8 mouse cellular contexts compared by ENCODE assay signal in the genomic region with DNA sequence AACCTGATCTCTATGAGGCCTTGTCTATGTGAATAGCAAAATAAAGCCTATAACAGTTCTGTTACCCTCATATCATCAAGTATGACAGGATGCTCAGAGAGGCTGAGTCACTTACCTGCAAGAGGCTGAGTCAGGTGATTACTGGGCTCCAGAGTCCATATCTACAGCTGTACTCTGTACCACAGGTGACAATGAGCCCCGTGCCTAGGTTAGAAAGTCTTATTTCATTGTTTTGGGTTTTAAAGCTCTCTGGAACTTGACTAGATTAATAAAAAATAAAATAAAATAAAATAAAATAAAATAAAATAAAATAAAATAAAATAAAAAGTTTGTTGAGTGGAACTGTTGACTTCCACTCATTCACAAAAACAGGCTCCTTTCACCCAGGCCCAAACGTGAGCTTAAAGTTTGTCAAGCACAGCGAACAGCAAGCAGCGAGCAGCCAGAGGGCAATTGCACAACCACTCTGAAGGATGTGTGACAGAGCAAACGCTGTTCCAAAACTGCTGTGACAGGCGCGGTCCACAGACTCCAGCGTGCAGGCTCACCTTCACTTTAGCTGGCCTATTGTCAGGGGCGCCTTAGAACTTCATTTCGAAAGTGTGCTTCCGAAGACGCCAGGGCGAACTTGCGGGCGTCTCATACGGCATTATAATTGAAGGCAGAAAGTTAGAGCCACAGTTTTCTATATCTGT. TPM values are rescaled to one million over a fixed set of nuclear protein-coding genes. Genes with fewer than 3 reads are reported as not detected.
DNase-seq lines count a peak whose midpoint lies in the region; ATAC-seq and TF ChIP-seq lines count a peak whose summit lies in the region.
"Had no signal": no experiment of that assay in that cellular context is flagged by ENCODE, and none has a peak within 500 bp of the region (broad histone marks: within the 10 kb centered on the region; RNA-seq: fewer than 3 reads in every experiment).

No protein-coding gene starts in this region.

- H3K9ac ChIP-seq in limb, embryonic 11.5 days (ENCODE audit: low read length), result no peak overlapping the region
- no peak overlapping the region for H3K9ac ChIP-seq in midbrain, postnatal 0 days (replicated peaks; ENCODE audit: low read length, poor library complexity, severe bottlenecking)

- H3K9me3 ChIP-seq in limb, embryonic 11.5 days (ENCODE audit: control insufficient read depth, low read length), result no peaks in the 10 kb centered on the region
- H3K9me3 ChIP-seq in midbrain, postnatal 0 days (ENCODE audit: low read length), result no peaks in the 10 kb centered on the region

- WGBS in limb, embryonic 11.5 days, result 50% methylated on average over 16 of the region's 16 CpGs
- 74% methylated on average over 16 of the region's 16 CpGs for WGBS in midbrain, postnatal 0 days

- no peaks in the 10 kb centered on the region for H3K36me3 ChIP-seq in limb, embryonic 11.5 days (ENCODE audit: control insufficient read depth, insufficient read depth, low read length)
- H3K36me3 ChIP-seq in midbrain, postnatal 0 days (ENCODE audit: insufficient read depth, low read length), result no peaks in the 10 kb centered on the region

- peak; percentile 28 for DNase-seq in 416B (ENCODE audit: low read depth)
- DNase-seq in adrenal gland, postnatal 25 days, result peak; percentile 45
- peak; percentile 28 for DNase-seq in limb, embryonic 11.5 days (ENCODE audit: low spot score)
- peak; percentile 35 for DNase-seq in lung, postnatal 25 days (ENCODE audit: low spot score)
- DNase-seq in Muller cell, postnatal 12 days (ENCODE audit: inconsistent ontology term), result no peak
- no peak for DNase-seq in T-cell, adult 2 months (ENCODE audit: low spot score)
- DNase-seq in midbrain, postnatal 0 days (ENCODE audit: low spot score), result no peak

- no peaks in the 10 kb centered on the region for H3K27me3 ChIP-seq in limb, embryonic 11.5 days (ENCODE audit: control insufficient read depth, insufficient read depth, low read length)
- 0 out of 2 replicates have a peak, but pooled peaks cover 6% of the 10 kb centered on the region for H3K27me3 ChIP-seq in midbrain, postnatal 0 days (ENCODE audit: insufficient read depth, low read length)

- peak overlapping the region; percentile 64; the same call in 1 of the 2 replicates for H3K27ac ChIP-seq in limb, embryonic 11.5 days (replicated peaks; ENCODE audit: low read depth, low read length)
- no peak overlapping the region for H3K27ac ChIP-seq in midbrain, postnatal 0 days (ENCODE audit: low read depth, low read length)

- ATAC-seq in limb, embryonic 11.5 days (ENCODE audit: insufficient number of reproducible peaks, low FRiP score, low TSS enrichment, low read depth), result no peak
- no peak for ATAC-seq in midbrain, postnatal 0 days (ENCODE audit: low FRiP score)

- no peak for TF ChIP-seq CTCF in midbrain, postnatal 0 days (IDR thresholded peaks at IDR 0.05)

- H3K4me1 ChIP-seq in limb, embryonic 11.5 days (ENCODE audit: control insufficient read depth, insufficient read depth, low read length), result peaks cover 17% of the 10 kb centered on the region
- no peaks in the 10 kb centered on the region for H3K4me1 ChIP-seq in midbrain, postnatal 0 days (ENCODE audit: insufficient read depth, low read length)

- H3K4me3 ChIP-seq in limb, embryonic 11.5 days (ENCODE audit: low read depth, low read length), result no peak overlapping the region
- H3K4me3 ChIP-seq in midbrain, postnatal 0 days (ENCODE audit: low read depth, low read length), result no peak overlapping the region
- H3K4me3 ChIP-seq: myocyte had no signal

- H3K4me2 ChIP-seq in limb, embryonic 11.5 days (ENCODE audit: low read depth, severe bottlenecking), result peak overlapping the region; percentile 20; the same call in 1 of the 2 replicates
- no peak overlapping the region for H3K4me2 ChIP-seq in midbrain, postnatal 0 days (ENCODE audit: low read depth, low read length, poor library complexity, severe bottlenecking)

RNA-seq across cellular contexts. Expression of a gene that starts 6.5 kb away (rescaled TPM):
- total RNA-seq in adrenal gland, postnatal 25 days (2021), result 192 and 326 TPM in 2 replicates
- 11.2 and 12.4 TPM in 2 replicates for polyA plus RNA-seq in limb, embryonic 11.5 days (2014; fragmentation: Nextera tagmentation; extraction: Ambion mirVana)
- 13.8 and 16.7 TPM in 2 replicates for total RNA-seq in midbrain, postnatal 0 days (2014; rRNA removed)
- 4.0 and 4.3 TPM in 2 replicates for polyA plus RNA-seq in midbrain, postnatal 0 days (2015; fragmentation: Nextera tagmentation; extraction: Ambion mirVana)

RNA-seq across cellular contexts. Expression of a gene that starts 35.0 kb away (rescaled TPM):
- 3.3 and 3.5 TPM in 2 replicates for total RNA-seq in adrenal gland, postnatal 25 days (2021)
- polyA plus RNA-seq in limb, embryonic 11.5 days (2014; fragmentation: Nextera tagmentation; extraction: Ambion mirVana), result 1.5 and 2.0 TPM in 2 replicates
- total RNA-seq in midbrain, postnatal 0 days (2014; rRNA removed), result 3.4 and 3.9 TPM in 2 replicates
- 4.0 and 4.4 TPM in 2 replicates for polyA plus RNA-seq in midbrain, postnatal 0 days (2015; fragmentation: Nextera tagmentation; extraction: Ambion mirVana)

Comparison
In these comparisons a context has a peak if more than half of its experiments do, and no peak if none do; other contexts are left out.
1. DNase-seq: peak in 416B (single experiment), adrenal gland, postnatal 25 days (single experiment), limb, embryonic 11.5 days (single experiment) and lung, postnatal 25 days (single experiment); none in Muller cell, postnatal 12 days (single experiment), T-cell, adult 2 months (single experiment) and midbrain, postnatal 0 days (single experiment).
2. RNA of a gene that starts 6.5 kb away (total RNA-seq): 192 to 326 TPM in adrenal gland, postnatal 25 days; 13.8 to 16.7 TPM in midbrain, postnatal 0 days; every median in the first group is over 10 times any median in the second.